Mouse (Mus musculus) ES-E14 (cell line): ENCODE data around the gene Mgat4c.

Source experiments
- CHD2 ChIP-seq: IDR thresholded peaks from 2 replicates; pipeline ENCODE4 v1.6.1; 2014; ENCODE audit warnings: mild to moderate bottlenecking, low read depth, low read length, inconsistent platforms
- HCFC1 ChIP-seq: IDR thresholded peaks from 2 replicates; pipeline ENCODE4 v1.6.1; 2012; ENCODE audit warnings: low read length, inconsistent platforms, borderline replicate concordance; ENCODE audit not compliant: insufficient read depth
- MAFK ChIP-seq: IDR thresholded peaks from 2 replicates; pipeline ENCODE4 v1.6.1; 2014; ENCODE audit warnings: mild to moderate bottlenecking, low read depth, low read length, inconsistent platforms; ENCODE audit not compliant: insufficient read depth
- ZNF384 ChIP-seq: IDR thresholded peaks from 2 replicates; pipeline ENCODE4 v1.6.1; 2012; ENCODE audit warnings: low read depth, low read length, inconsistent platforms

DNA sequence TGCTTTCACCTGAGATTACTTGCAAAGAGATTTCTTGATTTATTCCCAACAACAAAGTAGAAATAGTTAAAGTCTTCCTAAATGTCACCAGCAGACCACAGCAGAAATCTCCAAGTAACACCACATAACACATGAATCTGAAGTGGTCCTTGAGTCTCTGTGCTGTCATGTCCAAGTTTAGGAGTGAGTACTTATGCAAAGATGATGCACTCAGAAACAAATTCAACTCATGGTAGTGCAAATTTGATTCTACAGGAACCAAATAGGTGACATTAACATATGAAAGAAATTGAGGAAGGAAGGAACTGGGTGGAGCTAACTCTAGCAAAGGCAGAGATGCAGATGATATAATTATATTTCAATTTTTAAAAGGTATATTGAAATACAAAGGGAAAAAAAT is 690.8 kb downstream of the Mgat4c start:
- no peak for TF ChIP-seq HCFC1
- TF ChIP-seq MAFK: no peak
- no peak for TF ChIP-seq ZNF384
- no peak for TF ChIP-seq CHD2
